Mouse (Mus musculus) kidney, embryonic 16.5 days (tissue): ENCODE measurements around the gene Vezf1. TPM values are rescaled to one million over a fixed set of nuclear protein-coding genes. Genes with fewer than 3 reads are reported as not detected.

Experiments used
- ATAC-seq: fragments of 200-750 bp; cut with Nextera tagmentation; 2 replicates; pipeline ENCODE4 v1.8.0; 2017; ENCODE audit warnings: moderate TSS enrichment; ENCODE audit not compliant: low FRiP score, low TSS enrichment
- H3K27ac ChIP-seq: fragments of 300-500 bp; sonication (generic); 2 replicates; pipeline ENCODE4 v1.5.1; 2014; ENCODE audit warnings: low read length
- H3K27me3 ChIP-seq: fragments of 300-500 bp; sonication (generic); 2 replicates; pipeline ENCODE4 v1.6.1; 2014; ENCODE audit warnings: low read length, control low read depth, mixed read lengths; ENCODE audit not compliant: insufficient read depth
- H3K36me3 ChIP-seq: fragments of 300-500 bp; sonication (generic); 2 replicates; pipeline ENCODE4 v1.6.1; 2014; ENCODE audit warnings: low read length, control low read depth, mixed read lengths; ENCODE audit not compliant: insufficient read depth
- H3K4me1 ChIP-seq: fragments of 300-500 bp; sonication (generic); 2 replicates; pipeline ENCODE4 v1.6.1; 2014; ENCODE audit warnings: low read length, control low read depth, mixed read lengths; ENCODE audit not compliant: insufficient read depth
- H3K4me2 ChIP-seq: fragments of 300-500 bp; sonication (generic); replicated peaks from 2 replicates; pipeline ENCODE4 v1.6.1; 2014; ENCODE audit warnings: low read depth, low read length
- H3K4me3 ChIP-seq: fragments of 300-500 bp; sonication (generic); 2 replicates; pipeline ENCODE4 v1.5.1; 2014; ENCODE audit warnings: mild to moderate bottlenecking, low read length
- H3K9ac ChIP-seq: fragments of 300-500 bp; sonication (generic); replicated peaks from 2 replicates; pipeline ENCODE4 v1.6.1; 2014; ENCODE audit warnings: low read length
- H3K9me3 ChIP-seq: fragments of 300-500 bp; sonication (generic); 2 replicates; pipeline ENCODE4 v1.6.1; 2016; ENCODE audit warnings: low read length, control low read depth
- WGBS: fragments of 180-500 bp; shearing (Covaris S2); extraction: QIAGEN DNeasy Blood & Tissue Kit; methylation state at CpG from one replicate; pipeline ENCODE4 v1.1.7; 2014; 5-methylcytosine and 5-hydroxymethylcytosine counted together
- polyA plus RNA-seq: library from polyadenylated mRNA; unstranded; fragments of >200 nt; fragmentation: Nextera tagmentation; extraction: Ambion mirVana; gene quantifications from 2 replicates; pipeline ENCODE4 v1.2.1, GENCODE M21; 2015

The Vezf1 gene
- polyA plus RNA-seq, 1 experiment from 2014 or later = 40.2 TPM

DNA sequence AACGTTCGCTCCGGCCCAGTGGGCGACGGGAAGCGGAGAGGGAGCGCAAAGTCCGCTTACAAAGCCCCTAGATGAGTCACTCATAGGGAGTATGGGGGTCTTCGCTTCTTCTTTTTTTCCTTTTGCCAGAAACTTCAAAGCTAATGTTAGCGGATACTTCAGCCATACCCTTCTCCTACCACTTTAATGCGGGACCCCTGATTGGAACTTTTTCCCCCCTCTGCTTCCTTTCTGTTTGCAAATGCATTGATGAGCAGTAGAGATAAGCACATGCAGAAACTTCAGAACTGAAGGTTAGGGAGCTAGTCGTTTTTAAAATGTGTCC lies 1.1 kb downstream of the Vezf1 start:
- peak overlapping the region; percentile 57 for H3K4me2 ChIP-seq
- 0% methylated on average over 12 of the region's 12 CpGs for WGBS
- peaks cover 8% of the 10 kb centered on the region; the same call in 1 of the 2 replicates for H3K36me3 ChIP-seq
- H3K9ac ChIP-seq = peak overlapping the region; percentile 96
- H3K4me3 ChIP-seq = peak overlapping the region; percentile 88
- no peaks in the 10 kb centered on the region for H3K27me3 ChIP-seq
- peaks cover 38% of the 10 kb centered on the region for H3K4me1 ChIP-seq
- ATAC-seq = no peak
- no peaks in the 10 kb centered on the region for H3K9me3 ChIP-seq
- peak overlapping the region; percentile 97 for H3K27ac ChIP-seq

DNA sequence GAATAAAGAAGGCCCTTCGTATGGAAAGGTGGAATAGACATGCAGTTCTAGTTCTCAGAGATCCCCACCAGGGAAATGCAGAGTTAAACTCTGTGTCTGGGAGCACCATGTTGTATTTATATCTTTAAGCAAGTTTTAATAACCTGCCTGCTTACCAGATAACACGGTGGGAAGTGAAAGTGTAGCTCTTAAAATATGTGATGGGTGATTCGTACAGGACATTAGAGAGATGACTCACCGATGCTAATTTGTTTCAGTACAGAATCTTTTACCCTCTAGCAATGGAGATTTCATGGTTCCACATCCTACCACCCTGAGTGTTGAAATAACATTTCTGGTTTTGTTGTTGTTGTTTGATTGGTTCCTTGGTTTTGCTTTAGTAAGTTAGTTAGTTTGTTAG lies 2.3 kb downstream of the Vezf1 start:
- 27% methylated on average over 4 of the region's 4 CpGs for WGBS
- peak overlapping the region; percentile 88 for H3K4me3 ChIP-seq
- H3K9ac ChIP-seq = 0 out of 2 replicates have a peak overlapping the region, but pooled peaks have one; percentile 1

DNA sequence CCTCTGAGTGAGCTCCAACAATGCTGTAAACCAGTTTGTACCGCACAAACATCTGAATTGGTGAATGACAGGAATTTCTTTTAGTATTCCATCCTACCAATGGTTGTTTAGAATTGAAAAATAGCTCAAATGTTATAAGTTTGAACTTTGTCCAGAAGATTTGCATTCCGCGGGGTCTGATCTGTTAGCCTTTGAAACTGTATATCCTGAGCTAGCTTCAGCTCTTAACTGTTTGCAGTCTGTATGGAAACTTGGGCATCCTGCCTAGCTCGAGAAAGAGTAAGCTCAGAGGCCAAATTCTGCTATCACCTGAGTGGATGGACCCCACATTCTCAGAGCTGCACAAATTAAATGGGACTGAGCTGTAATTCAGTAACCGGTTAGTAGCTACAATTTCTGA lies 3.0 kb downstream of the Vezf1 start:
- Histone ChIP-seq H3K36me3 (peaks cover 17% of the 10 kb centered on the region; the same call in 1 of the 2 replicates), H3K4me1 (peaks cover 38% of the 10 kb centered on the region), H3K4me3 (peak overlapping the region; percentile 88; the same call in 1 of the 2 replicates), H3K9me3 (no peaks in the 10 kb centered on the region), H3K27ac (no peak overlapping the region), H3K27me3 (no peaks in the 10 kb centered on the region), H3K9ac (no peak overlapping the region), H3K4me2 (peak overlapping the region; percentile 57)
- no peak for ATAC-seq
- 29% methylated on average over 5 of the region's 5 CpGs for WGBS

More for the DNA sequence above, 2.3 kb downstream of the Vezf1 start:
- peak overlapping the region; percentile 57 for H3K4me2 ChIP-seq
- H3K4me1 ChIP-seq = peaks cover 38% of the 10 kb centered on the region
- H3K27ac ChIP-seq = no peak overlapping the region
- no peaks in the 10 kb centered on the region for H3K9me3 ChIP-seq
- no peaks in the 10 kb centered on the region for H3K27me3 ChIP-seq
- peaks cover 16% of the 10 kb centered on the region; the same call in 1 of the 2 replicates for H3K36me3 ChIP-seq
- ATAC-seq = no peak

DNA sequence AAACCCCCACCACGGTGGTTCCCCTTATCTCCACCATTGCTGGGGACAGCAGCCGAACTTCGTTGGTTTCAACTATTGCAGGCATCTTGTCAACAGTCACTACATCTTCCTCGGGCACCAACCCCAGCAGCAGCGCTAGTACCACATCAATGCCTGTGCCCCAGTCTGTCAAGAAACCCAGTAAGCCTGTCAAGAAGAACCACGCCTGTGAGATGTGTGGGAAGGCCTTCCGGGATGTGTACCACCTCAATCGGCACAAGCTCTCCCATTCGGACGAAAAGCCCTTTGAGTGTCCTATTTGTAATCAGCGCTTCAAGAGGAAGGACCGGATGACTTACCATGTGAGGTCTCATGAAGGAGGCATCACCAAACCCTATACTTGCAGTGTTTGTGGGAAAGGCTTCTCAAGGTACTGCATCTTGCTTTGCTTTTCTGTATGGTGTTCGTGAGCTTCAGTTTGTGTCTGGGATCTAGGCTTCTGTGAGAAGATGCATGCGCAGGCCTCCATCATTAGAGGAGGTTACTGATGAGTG lies 5.3 kb downstream of the Vezf1 start:
- Histone ChIP-seq H3K4me1 (peaks cover 32% of the 10 kb centered on the region), H3K27ac (no peak overlapping the region), H3K9ac (no peak overlapping the region), H3K4me2 (no peak overlapping the region), H3K36me3 (peaks cover 34% of the 10 kb centered on the region), H3K27me3 (no peaks in the 10 kb centered on the region), H3K4me3 (no peak overlapping the region), H3K9me3 (no peaks in the 10 kb centered on the region)
- ATAC-seq = no peak
- 86% methylated on average over 14 of the region's 14 CpGs for WGBS

DNA sequence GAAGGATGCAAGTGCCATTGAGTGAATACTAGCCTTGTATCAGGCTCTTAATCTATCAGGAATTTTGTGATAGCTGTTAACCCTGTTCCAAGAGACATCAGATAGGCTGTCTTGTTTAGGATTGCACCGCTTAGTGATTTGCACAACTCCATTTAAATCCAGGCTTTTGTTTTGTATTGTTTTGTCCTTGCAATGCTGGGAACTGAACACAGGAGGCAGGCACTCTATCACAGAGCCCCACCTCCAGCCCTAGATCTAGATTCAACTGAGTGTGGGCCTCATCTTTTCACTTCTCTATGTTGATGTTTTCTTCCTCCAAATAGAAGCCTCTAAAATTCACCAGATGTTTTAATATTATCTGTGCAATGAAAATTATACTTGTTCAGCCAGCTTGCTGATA lies 7.6 kb downstream of the Vezf1 start:
- peaks cover 52% of the 10 kb centered on the region for H3K36me3 ChIP-seq
- H3K27me3 ChIP-seq = no peaks in the 10 kb centered on the region
- peaks cover 20% of the 10 kb centered on the region for H3K4me1 ChIP-seq
- no peak overlapping the region for H3K9ac ChIP-seq
- H3K9me3 ChIP-seq = no peaks in the 10 kb centered on the region
- H3K4me3 ChIP-seq = no peak overlapping the region
- H3K4me2 ChIP-seq = no peak overlapping the region
- H3K27ac ChIP-seq = no peak overlapping the region
- WGBS = 91% methylated on average over 1 of the region's 1 CpGs
- no peak for ATAC-seq

DNA sequence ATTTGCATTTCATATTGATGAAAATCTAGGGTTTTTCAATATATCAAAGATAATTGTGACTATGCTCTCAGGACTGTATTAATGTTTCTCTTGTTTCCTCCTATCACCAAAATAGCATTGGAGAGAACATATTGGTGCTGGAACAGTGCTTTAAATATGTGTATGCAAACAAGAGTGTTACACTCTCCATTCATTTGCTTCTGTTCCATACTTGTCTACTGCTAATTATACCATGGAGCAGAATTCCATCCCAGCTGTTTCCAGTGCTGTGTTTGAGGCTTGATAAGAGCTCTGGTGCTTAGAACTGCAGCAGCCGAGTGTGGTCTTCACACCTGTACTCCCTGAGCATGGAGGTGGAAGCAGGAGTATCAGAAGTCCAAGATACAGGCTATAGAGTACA lies 8.3 kb downstream of the Vezf1 start:
- peaks cover 59% of the 10 kb centered on the region for H3K36me3 ChIP-seq
- no peak for ATAC-seq
- 84% methylated on average over 1 of the region's 1 CpGs for WGBS

DNA sequence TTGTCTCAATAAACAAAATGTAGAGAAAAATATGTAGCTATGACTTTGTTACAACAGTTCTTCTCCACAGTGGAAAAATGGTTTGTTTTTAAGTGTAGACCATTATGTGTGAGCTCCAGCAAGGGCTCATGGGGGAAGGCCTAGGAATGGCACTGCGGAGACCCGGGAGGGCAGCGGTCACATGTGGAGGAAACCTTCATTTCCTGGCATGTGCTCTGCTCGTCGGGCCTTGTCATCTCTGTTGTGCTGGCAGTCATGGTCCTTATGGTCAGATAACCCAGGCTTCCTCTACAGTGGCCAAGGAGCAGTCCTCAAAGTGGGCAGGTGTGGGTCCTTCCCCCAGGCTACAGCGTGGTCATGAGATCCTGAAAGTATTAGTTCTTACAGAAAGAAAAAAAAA lies 15.6 kb downstream of the Vezf1 start:
- no peak overlapping the region for H3K4me2 ChIP-seq
- 62% methylated on average over 6 of the region's 6 CpGs for WGBS
- peaks cover 15% of the 10 kb centered on the region for H3K4me1 ChIP-seq
- no peak overlapping the region for H3K9ac ChIP-seq
- H3K36me3 ChIP-seq = peaks cover 39% of the 10 kb centered on the region
- H3K27ac ChIP-seq = no peak overlapping the region
- H3K9me3 ChIP-seq = no peaks in the 10 kb centered on the region
- no peaks in the 10 kb centered on the region for H3K27me3 ChIP-seq
- no peak overlapping the region for H3K4me3 ChIP-seq
- no peak for ATAC-seq

More for the DNA sequence above, 8.3 kb downstream of the Vezf1 start:
- Histone ChIP-seq H3K27me3 (no peaks in the 10 kb centered on the region), H3K9me3 (no peaks in the 10 kb centered on the region), H3K4me1 (peaks cover 13% of the 10 kb centered on the region), H3K4me3 (no peak overlapping the region), H3K9ac (no peak overlapping the region), H3K27ac (no peak overlapping the region), H3K4me2 (no peak overlapping the region)

DNA sequence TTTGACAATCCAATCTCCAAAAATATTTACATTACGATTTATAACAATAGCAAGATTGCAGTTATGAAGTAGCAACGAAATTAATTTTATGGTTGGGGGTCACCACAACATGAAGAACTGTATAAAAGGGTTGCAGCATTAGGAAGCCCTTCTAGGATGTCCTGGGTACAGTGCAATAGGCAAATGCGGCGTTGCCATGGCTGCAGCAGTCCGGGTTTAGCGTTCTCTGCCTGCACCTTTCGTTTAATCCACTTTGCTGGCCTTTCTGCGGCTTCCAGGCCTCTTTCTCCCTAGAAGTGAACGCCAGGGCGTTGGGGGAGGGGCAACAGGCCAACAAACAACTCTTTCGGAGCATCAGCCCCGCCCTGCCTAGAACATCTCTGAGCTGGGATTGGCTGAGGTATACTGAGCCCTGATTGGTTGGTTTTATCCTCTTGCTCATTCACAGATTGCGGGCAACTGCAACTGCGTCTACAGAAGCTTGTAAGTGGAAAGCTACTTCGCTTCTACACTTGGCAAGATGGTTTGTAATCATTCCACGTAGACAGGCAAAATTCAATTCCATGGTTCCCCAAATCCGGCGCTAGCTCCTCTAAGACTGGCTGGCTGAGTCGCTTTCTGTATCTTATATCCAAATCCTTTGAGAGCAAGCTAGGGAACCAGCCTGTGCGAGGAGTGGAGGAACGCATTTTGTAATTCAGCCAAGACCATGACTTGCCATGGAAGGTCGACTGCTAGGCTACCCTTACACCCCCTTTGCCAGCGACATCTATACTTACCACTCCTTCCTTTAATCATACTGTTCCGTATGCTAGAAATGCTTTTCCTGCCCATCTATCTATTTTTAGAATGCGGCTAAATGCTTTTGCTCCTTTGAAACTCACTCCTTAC lies 18.9 kb downstream of the Vezf1 start:
- ATAC-seq = peak; percentile 94
- Histone ChIP-seq H3K9ac (peak overlapping the region; percentile 64), H3K4me3 (peak overlapping the region; percentile 44), H3K27ac (peak overlapping the region; percentile 63; the same call in 1 of the 2 replicates), H3K36me3 (peaks cover 11% of the 10 kb centered on the region), H3K4me1 (peaks cover 15% of the 10 kb centered on the region), H3K9me3 (no peaks in the 10 kb centered on the region), H3K27me3 (no peaks in the 10 kb centered on the region), H3K4me2 (peak overlapping the region; percentile 80)
- WGBS = 8% methylated on average over 25 of the region's 25 CpGs

DNA sequence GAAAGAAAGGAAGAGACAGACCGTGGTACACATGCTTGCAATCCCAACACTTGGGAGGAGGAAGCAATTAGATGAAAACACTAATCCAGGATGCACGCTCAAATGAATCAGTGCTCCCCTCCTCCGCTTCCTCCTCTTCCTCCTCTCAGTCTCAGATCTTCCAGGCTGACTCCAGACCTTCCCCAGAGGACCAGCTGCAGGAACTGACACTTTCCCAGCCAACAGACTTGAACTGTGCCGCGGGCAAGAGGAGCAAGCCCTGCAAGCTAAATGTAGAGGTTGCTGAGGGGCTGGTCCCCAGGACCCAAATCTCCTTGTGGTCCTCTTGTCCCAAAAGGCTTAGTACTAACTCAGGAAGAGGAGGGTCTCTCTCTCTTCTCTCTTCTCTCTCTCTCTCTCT lies 21.1 kb downstream of the Vezf1 start:
- no peak overlapping the region for H3K4me3 ChIP-seq
- H3K9me3 ChIP-seq = no peaks in the 10 kb centered on the region
- no peaks in the 10 kb centered on the region for H3K27me3 ChIP-seq
- ATAC-seq = no peak
- 51% methylated on average over 5 of the region's 5 CpGs for WGBS
- H3K9ac ChIP-seq = no peak overlapping the region
- H3K4me2 ChIP-seq = no peak overlapping the region
- peaks cover 15% of the 10 kb centered on the region for H3K4me1 ChIP-seq
- no peak overlapping the region for H3K27ac ChIP-seq
- H3K36me3 ChIP-seq = no peaks in the 10 kb centered on the region

DNA sequence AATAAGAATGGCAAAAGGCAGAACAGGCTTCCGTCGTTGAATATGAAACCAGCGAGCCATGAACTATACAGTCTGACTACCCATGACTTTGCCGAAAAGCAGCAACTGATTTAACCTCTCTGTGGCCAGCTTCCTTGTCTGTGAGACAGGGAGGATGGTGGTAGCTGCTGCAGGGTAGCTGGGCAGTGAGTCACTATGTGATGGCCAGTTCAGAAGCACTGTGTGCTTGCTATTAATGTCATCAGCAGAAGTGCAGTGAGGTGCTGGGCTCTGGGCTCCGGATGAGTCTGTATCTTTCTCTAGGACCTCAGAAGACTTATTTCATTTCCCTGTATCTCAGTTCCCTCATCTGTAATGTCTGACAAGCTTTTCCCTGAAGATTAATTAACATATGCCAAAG lies 22.2 kb downstream of the Vezf1 start:
- H3K4me3 ChIP-seq = no peak overlapping the region
- H3K9me3 ChIP-seq = no peaks in the 10 kb centered on the region
- no peak overlapping the region for H3K4me2 ChIP-seq
- H3K27ac ChIP-seq = no peak overlapping the region
- H3K36me3 ChIP-seq = no peaks in the 10 kb centered on the region
- peaks cover 15% of the 10 kb centered on the region for H3K4me1 ChIP-seq
- 62% methylated on average over 5 of the region's 5 CpGs for WGBS
- H3K9ac ChIP-seq = no peak overlapping the region
- H3K27me3 ChIP-seq = no peaks in the 10 kb centered on the region
- ATAC-seq = no peak
